Mouse (Mus musculus) left cerebral cortex, adult 9 months (tissue): Measurements from ENCODE around the gene Epn1.

Experiments
- DNase-seq, 2 experiments: peaks; one replicate each; pipeline ENCODE4 v3.0.0; 2022; ENCODE audit warnings: low spot score in 2 of 2

Epn1 gene

GRCm38 (mm10) chr7:5080010-5080751, at the start of gene Epn1:
Gene Epn1 (plus strand): TSS chr7:5080235.
- DNase-seq, result peak; percentile 88 to 97

DNA sequence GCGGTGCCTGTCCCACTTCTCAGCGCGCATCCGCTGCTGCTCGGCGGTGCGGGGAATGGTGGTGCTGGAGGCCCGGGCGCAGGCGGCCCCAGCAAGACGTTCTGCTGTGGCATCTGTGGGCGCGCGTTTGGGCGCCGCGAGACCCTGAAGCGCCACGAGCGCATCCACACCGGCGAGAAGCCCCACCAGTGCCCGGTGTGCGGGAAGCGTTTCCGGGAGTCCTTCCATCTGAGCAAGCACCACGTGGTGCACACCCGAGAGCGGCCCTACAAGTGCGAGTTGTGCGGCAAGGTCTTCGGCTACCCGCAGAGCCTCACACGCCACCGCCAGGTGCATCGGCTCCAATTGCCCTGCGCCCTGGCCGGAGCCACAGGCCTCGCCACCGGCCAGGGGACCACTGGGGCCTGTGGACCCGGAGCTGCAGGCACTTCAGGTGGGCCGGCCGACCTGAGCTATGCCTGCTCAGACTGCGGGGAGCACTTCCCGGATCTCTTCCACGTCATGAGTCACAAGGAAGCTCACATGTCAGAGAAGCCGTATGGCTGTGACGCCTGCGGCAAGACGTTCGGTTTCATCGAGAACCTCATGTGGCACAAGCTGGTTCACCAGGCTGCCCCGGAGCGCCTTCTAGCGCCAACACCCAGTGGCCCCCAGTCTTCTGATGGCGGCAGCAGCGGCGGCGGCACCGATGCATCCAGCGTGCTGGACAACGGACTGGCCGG, 49.3 kb upstream of the Epn1 start:
- DNase-seq, result no peak

- DNase-seq, result no peak
Observed at GRCm38 (mm10) chr7:5031496-5031895, 48.5 kb upstream of the Epn1 start.

DNA sequence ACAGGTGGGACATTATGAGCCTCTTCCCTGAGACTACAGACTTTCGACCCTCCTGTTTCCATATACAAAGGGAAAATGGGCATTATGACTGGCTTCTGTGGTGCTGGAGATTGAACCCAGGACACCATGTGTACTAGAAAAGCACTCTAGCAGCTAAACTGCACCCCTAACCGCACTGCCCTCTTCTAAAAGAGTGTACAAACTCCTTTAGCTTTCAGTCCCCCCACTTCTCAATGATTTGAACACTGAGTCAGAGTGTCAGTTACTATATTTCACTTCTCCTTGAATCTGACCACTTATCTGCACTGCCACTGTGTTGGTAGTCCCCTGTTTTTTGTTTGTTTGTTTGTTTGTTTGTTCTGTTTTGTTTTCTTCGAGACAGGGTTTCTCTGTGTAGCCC, 46.2 kb upstream of the Epn1 start, which contains the start of gene 4632433K11Rik:
Gene 4632433K11Rik (plus strand): TSS at position 301 of the 400 bp plus-strand sequence.
- DNase-seq, result no peak

GRCm38 (mm10) chr7:5035628-5036027, 44.4 kb upstream of the Epn1 start:
- no peak for DNase-seq

DNA sequence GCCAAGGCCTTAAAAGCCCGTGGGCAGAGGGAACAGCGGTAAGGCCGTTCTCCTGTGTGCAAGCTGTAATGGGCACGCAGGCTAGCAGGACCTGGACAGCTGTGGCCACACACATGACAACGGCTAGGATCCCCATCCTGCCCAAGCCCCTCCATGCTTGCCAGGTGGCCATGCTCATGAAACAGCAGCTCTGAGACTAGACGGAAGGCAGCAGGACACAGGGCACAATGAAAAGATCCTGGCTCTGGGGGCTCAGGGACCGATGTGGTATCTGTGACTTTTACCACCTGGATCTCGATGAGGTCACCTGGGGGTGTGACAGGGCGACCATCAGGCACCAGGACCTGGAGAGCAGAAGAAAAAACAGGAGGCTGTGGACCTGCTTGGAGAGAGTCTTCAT, 43.9 kb upstream of the Epn1 start:
- no peak for DNase-seq

- DNase-seq, result no peak
Observed at GRCm38 (mm10) chr7:5037026-5037425, 43.0 kb upstream of the Epn1 start.

DNA sequence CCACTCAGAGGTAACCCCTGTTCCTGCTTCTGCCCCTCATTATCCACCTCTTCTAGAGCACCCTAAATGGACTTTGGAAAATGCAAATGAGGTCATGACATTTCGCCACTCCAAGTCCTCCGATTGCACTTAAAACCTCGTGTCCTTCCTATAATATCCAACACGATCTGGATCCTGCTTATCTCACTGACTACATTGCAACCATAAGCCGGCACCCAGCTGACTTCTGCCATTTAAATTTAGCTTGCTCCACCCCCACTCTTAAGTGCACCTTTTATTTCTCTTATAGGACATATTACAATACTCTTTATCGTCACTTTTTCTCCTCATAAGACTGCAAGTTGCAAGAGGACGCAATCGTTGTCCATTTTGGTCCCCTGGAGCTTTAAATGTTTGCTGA, 42.6 kb upstream of the Epn1 start:
- no peak for DNase-seq

DNA sequence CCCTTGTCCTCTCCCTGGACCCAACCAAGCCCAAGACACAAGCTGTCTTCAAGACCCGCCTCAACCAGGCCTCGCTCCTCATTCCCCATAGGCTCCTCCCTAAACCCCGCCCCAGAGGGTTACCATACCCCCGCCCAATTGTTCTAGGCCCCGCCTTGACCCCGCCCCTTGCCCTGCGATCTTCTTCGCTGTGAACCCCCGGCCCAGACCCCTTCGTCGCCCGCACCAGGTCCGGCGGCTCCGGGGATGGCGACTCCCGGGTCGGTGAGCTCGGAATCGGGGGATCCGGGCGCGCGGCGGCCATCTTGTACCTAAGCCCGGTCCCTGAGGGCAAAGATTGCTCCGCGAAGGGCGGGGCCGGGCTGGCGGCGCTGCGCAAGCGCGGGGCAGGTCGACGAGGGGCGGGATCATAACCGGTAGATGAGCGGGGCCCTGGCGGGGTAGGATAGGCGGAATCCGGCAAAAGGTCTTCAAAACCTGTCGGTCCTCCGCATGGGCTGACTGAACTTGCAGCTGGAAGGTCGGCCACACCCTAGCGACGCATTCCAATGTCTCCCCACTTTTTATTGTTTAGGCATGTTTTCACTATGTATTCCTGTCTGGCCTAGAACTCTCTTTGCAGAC, 41.8 kb upstream of the Epn1 start, which contains the start of gene Zfp784:
Gene Zfp784 (minus strand): TSS at position 338 of the 624 bp plus-strand sequence.
- peak; percentile 75 to 93 for DNase-seq

DNA sequence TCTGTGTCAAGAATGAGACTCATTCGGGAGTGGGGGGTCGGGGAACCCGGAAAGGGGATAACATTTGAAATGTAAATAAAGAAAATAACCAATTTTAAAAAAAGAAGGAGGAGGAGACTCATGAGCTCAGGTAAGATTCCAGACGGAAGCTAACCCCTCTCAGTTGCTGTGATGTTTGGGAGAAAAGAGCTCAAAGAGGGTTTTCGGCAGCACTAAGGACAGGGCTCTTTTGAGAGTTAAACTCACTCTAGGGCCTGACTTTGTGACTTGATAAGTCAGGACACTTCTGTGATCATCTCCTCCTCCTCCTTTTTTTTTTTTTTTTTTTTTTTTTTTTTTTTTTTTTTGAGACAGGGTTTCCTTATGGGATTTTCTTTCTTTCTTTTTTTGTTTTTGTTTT, 41.1 kb upstream of the Epn1 start:
- DNase-seq, result no peak

DNA sequence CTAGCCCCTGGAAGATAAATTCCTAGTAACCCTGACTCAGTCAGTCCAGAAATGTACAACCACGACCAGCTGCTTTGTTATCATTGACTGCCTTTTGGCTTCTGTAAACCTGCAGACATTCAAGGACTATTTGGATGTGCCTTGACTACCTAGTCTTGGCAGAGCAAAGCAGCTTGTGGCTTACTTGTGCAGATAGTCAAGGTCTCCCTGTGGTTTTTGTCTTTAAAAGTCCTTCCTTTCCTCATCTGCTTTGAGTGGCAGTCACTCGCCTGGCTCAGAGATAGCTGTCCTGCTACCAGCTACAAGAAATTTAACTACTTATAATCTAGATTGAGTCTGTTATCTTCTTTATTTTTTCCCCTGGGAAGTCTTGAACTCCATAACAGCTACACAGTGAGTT, 35.1 kb upstream of the Epn1 start:
- DNase-seq, result no peak

GRCm38 (mm10) chr7:5046112-5046511, 33.9 kb upstream of the Epn1 start:
- DNase-seq, result no peak

- DNase-seq, result no peak
Observed at GRCm38 (mm10) chr7:5047313-5047712, 32.7 kb upstream of the Epn1 start.

DNA sequence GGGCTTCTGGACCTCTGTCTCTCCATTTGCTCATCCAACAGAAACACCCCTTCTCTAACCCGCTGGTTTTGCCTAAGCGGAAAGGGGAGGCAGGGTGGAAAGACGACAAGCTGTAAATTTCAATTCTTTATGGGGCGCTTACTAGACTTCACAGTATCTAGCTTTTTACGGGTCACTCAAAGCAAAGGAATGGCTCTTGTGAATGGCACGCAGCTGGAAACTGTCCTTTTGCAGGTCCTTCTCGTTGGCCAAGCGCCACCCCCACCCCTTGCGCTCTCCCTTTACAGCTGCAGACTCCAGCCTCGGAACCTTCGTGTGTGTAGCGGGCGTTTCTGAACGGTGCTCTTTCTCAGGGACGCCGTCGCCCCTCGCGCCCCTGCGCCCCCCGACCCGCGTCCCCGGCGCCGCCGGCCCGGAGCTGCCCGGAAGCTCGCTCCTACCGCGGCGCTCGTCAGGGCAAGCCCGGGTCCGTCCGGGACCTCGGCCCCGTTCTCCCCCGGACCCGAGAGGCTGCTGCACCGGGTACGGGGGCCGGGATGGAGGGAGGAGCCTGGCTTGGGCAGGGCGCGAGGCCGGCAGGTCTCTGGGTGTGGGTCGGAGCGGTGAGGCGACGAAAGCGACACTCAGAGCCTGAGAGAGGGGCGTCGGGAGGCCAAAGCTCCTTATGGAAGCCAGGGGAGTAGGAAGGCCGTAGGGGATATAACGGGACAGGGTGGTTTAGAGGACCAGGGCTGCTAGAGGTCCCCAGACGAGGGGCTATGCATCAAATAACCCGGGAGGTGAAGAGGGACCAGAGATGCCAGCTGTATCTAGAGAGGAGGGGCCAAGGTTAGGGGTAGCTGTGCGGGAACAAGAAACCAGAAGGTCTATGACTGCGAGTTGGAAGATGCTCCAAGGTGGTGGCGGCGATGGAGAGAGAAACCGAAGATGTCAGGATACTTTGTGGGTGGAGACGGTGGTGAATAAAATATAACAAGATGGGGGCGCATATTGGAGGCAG, 28.5 kb upstream of the Epn1 start, which contains the start of gene Zfp580:
Gene Zfp580 (plus strand): TSS at position 346 of the 1,000 bp plus-strand sequence.
- DNase-seq, result peak in 1 of 2 experiments; percentile 65

DNA sequence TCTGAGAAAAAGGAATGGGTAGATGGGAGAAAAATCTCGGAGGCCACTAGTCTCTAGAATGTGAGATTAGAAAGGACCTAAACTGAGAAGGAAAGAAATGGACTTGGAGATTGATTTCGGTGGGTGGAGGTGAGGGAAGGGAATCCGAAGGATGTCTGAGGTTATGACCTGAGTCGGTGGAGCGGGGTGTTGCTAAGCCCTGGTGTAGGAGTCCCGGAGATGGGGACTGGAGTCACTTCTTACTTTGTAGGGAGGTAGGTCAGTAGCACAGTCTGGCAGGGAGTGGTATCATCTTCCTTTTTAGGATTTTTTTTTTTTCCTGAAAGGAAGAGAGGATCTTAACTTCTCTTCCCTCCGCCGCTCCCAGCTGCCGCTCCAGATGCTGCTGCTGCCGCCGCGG, 27.6 kb upstream of the Epn1 start:
- DNase-seq, result no peak

DNA sequence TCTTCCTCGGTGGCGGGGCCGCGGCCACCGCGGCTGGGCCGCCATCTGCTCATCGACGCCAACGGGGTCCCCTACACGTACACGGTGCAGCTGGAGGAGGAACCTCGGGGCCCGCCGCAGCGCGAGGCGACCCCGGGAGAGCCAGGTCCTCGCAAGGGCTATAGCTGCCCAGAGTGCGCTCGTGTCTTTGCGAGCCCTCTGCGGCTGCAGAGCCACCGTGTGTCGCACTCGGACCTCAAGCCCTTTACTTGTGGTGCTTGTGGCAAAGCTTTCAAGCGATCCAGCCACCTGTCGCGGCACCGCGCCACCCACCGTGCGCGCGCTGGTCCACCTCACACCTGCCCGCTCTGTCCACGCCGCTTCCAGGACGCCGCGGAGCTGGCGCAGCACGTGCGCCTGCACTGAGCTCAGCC, 27.1 kb upstream of the Epn1 start:
- DNase-seq, result no peak

DNA sequence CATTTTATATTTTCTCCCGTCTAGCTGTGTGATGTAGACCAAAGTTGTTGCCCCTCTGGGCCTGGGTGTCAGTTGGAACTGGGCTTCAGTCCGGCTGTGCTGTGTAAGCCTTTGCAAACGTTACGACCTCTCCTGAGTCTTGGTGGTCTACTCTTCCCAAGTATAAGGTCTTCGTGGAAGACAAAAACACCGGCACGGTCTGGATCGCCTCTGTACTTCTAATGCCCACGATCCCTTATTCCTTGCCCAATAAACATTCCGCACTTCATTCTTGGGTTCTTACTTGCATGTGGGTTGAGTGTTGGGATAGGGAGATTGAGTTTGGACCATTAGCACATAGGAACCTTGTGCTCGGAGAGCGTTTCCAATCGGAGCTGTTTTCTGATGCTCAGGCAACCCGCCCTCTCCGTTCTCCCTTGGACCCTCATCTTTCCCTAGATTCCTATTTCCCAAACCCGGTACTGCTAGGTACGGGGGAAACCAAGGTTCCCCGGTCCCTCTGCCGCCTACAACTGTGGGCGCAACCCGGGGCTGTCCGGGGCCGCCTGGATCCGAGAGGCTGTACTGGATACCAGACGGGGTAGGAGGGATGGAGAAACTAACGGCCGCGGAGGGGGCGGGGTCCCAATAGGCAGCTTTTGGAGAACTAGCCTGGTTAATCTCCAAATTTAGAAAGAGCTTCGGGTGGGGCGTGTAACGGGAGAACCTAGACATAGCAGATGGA, 26.4 kb upstream of the Epn1 start:
- no peak for DNase-seq

GRCm38 (mm10) chr7:5056651-5057263, 23.3 kb upstream of the Epn1 start:
- DNase-seq, result no peak

- no peak for DNase-seq
Observed at GRCm38 (mm10) chr7:5057381-5057780, 22.7 kb upstream of the Epn1 start.

DNA sequence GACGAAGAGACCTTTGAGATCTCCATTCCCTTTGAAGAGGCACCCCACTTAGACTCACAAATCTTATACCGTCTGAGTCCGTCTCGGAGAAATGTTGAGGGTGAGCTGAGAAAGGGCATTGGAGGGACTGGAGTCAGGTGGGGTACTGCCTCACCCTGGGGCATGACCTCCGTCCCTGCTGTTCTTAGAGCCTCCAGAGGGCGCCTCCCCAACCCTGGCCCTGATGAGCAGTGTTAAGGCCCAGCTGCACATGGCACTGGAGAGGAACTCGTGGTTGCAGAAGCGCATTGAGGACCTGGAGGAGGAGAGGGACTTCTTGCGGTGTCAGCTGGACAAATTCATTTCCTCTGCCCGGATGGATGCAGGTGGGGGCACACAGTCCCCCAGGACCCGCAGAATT, 22.2 kb upstream of the Epn1 start:
- DNase-seq, result no peak
